Mouse (Mus musculus) thymus, adult 2 months (tissue): ENCODE results near the gene Tor1aip2. TPM values are rescaled to one million over a fixed set of nuclear protein-coding genes. Genes with fewer than 3 reads are reported as not detected.

Experiments
- DNase-seq: peaks from one replicate; pipeline ENCODE4 v3.0.0; 2021
- H3K27ac ChIP-seq: fragments of 200-500 bp; 2 replicates; pipeline ENCODE4 v1.5.1; 2012; ENCODE audit warnings: low read length, control low read depth; ENCODE audit not compliant: control insufficient read depth, insufficient read depth
- H3K27me3 ChIP-seq: fragments of 200-500 bp; 2 replicates; pipeline ENCODE4 v1.6.1; 2012; ENCODE audit warnings: mild to moderate bottlenecking, low read length, moderate library complexity, mixed read lengths; ENCODE audit not compliant: control insufficient read depth, insufficient read depth
- H3K36me3 ChIP-seq: fragments of 200-500 bp; 2 replicates; pipeline ENCODE4 v1.6.1; 2012; ENCODE audit warnings: mild to moderate bottlenecking, low read length, moderate library complexity; ENCODE audit not compliant: control insufficient read depth, insufficient read depth
- H3K4me1 ChIP-seq: fragments of 200-500 bp; replicated peaks from 2 replicates; pipeline ENCODE4 v1.6.1; 2012; ENCODE audit warnings: low read length; ENCODE audit not compliant: control insufficient read depth, insufficient read depth
- H3K4me3 ChIP-seq: fragments of 200-500 bp; 2 replicates; pipeline ENCODE4 v1.5.1; 2012; ENCODE audit warnings: mild to moderate bottlenecking, low read length, control low read depth, moderate library complexity; ENCODE audit not compliant: control insufficient read depth, insufficient read depth
- CTCF ChIP-seq: fragments of 200-500 bp; IDR thresholded peaks from 2 replicates; pipeline ENCODE4 v1.5.1; 2012; ENCODE audit warnings: mild to moderate bottlenecking, control low read depth, low read length, moderate library complexity, borderline replicate concordance; ENCODE audit not compliant: control insufficient read depth, poor library complexity, insufficient read depth; ENCODE audit errors: extremely low read depth
- POLR2A ChIP-seq: fragments of 200-500 bp; IDR thresholded peaks from 2 replicates; pipeline ENCODE4 v1.6.1; 2012; ENCODE audit warnings: mild to moderate bottlenecking, low read length, control low read depth, moderate library complexity; ENCODE audit not compliant: control insufficient read depth, poor library complexity, insufficient read depth; ENCODE audit errors: extremely low read depth
- WGBS: fragments of 180-500 bp; shearing (Covaris S2); methylation state at CpG from one replicate; pipeline ENCODE4 v1.1.7; 2018; 5-methylcytosine and 5-hydroxymethylcytosine counted together
- polyA plus RNA-seq: library from polyadenylated mRNA; depleted of rRNA; stranded (reverse); fragments of >200 nt; gene quantifications from 2 replicates; pipeline ENCODE4 v1.2.3, GENCODE M21; 2012; rRNA removed

Tor1aip2 gene
- 105 and 107 TPM in 2 replicates for polyA plus RNA-seq

GRCm38 (mm10) chr1:156035269-156035929 is at the start of gene Tor1aip2:
Tor1aip2 (plus strand) TSS chr1:156035403.
- WGBS: under 1% methylated on average over 59 of the region's 59 CpGs
- DNase-seq: no peak
- peak within 1 kb of the TSS; percentile 90 for H3K27ac ChIP-seq
- no peak for TF ChIP-seq POLR2A
- no peak for TF ChIP-seq CTCF
- H3K36me3 ChIP-seq: peaks cover 32% of the 10 kb centered on the region
- no peaks in the 10 kb centered on the region for H3K27me3 ChIP-seq
- H3K4me3 ChIP-seq: peak within 1 kb of the TSS; percentile 75
- H3K4me1 ChIP-seq: 0 out of 2 replicates have a peak, but pooled peaks cover 2% of the 10 kb centered on the region

- Histone ChIP-seq H3K36me3 (no peaks in the 10 kb centered on the region), H3K27ac (no peak overlapping the region), H3K27me3 (no peaks in the 10 kb centered on the region), H3K4me3 (no peak overlapping the region), H3K4me1 (no peaks in the 10 kb centered on the region)
- 91% methylated on average over 2 of the region's 2 CpGs for WGBS
- DNase-seq: no peak
- TF ChIP-seq CTCF (no peak), POLR2A (no peak)
Measured at GRCm38 (mm10) chr1:155987625-155988024, 47.6 kb upstream of the Tor1aip2 start.

GRCm38 (mm10) chr1:155989387-155989786 is 45.8 kb upstream of the Tor1aip2 start:
- DNase-seq: no peak
- Histone ChIP-seq H3K36me3 (no peaks in the 10 kb centered on the region), H3K4me1 (no peaks in the 10 kb centered on the region), H3K27ac (no peak overlapping the region), H3K27me3 (no peaks in the 10 kb centered on the region), H3K4me3 (no peak overlapping the region)
- TF ChIP-seq POLR2A (no peak), CTCF (no peak)
- 78% methylated on average over 2 of the region's 2 CpGs for WGBS

- Histone ChIP-seq H3K27me3 (no peaks in the 10 kb centered on the region), H3K27ac (no peak overlapping the region), H3K4me1 (no peaks in the 10 kb centered on the region), H3K36me3 (no peaks in the 10 kb centered on the region), H3K4me3 (no peak overlapping the region)
- DNase-seq: no peak
- no peak for TF ChIP-seq CTCF
- TF ChIP-seq POLR2A: no peak
- WGBS: 88% methylated on average over 11 of the region's 11 CpGs
Measured at GRCm38 (mm10) chr1:155990391-155990790, 44.8 kb upstream of the Tor1aip2 start.

GRCm38 (mm10) chr1:155994524-155994923 is 40.7 kb upstream of the Tor1aip2 start:
- no peak for DNase-seq
- Histone ChIP-seq H3K27ac (no peak overlapping the region), H3K4me3 (no peak overlapping the region), H3K4me1 (no peaks in the 10 kb centered on the region), H3K27me3 (no peaks in the 10 kb centered on the region), H3K36me3 (no peaks in the 10 kb centered on the region)
- no peak for TF ChIP-seq CTCF
- no peak for TF ChIP-seq POLR2A
- WGBS: 91% methylated on average over 2 of the region's 2 CpGs

GRCm38 (mm10) chr1:155995612-155996011 is 39.6 kb upstream of the Tor1aip2 start:
- 91% methylated on average over 2 of the region's 2 CpGs for WGBS
- no peak for DNase-seq
- Histone ChIP-seq H3K27me3 (no peaks in the 10 kb centered on the region), H3K27ac (no peak overlapping the region), H3K4me3 (no peak overlapping the region), H3K4me1 (no peaks in the 10 kb centered on the region), H3K36me3 (no peaks in the 10 kb centered on the region)
- TF ChIP-seq CTCF (no peak), POLR2A (no peak)
